Mouse (Mus musculus) B cell, adult (primary cell): Measurements from ENCODE around the gene Phlpp1. TPM values are rescaled to one million over a fixed set of nuclear protein-coding genes. Genes with fewer than 3 reads are reported as not detected.

Experiments
- total RNA-seq: library from RNA; stranded (reverse); gene quantifications from 4 replicates; pipeline ENCODE4 v1.2.4, GENCODE M21; 2023; ENCODE audit not compliant: inconsistent age

Phlpp1 gene
- 23.7 to 28.3 TPM (median 26.8 TPM) in 4 replicates for total RNA-seq

GRCm38 (mm10) chr1:106171241-106172220, at the start of gene Phlpp1:
Gene Phlpp1 (plus strand): TSS chr1:106171752.

Other genes with a start within 250 kb of the Phlpp1 start
- 53.5 to 68.0 TPM (median 55.0 TPM) in 4 replicates for gene Zcchc2, start 181.3 kb upstream of the Phlpp1 start, total RNA-seq